Mouse (Mus musculus): Measurements from ENCODE around the gene 4930442H23Rik. TPM values are rescaled to one million over a fixed set of nuclear protein-coding genes. Genes with fewer than 3 reads are reported as not detected.

The 4930442H23Rik gene
- polyA plus RNA-seq, 1 experiment = not detected

- no peak for TF ChIP-seq POLR2A (IDR thresholded peaks at IDR 0.05; ENCODE audit: borderline replicate concordance, extremely low read depth, insufficient read depth, insufficient read length, poor library complexity, severe bottlenecking)
- no peak for TF ChIP-seq CTCF (IDR thresholded peaks at IDR 0.05; ENCODE audit: borderline replicate concordance, extremely low read depth, insufficient read depth, insufficient read length)
- no peak for DNase-seq (ENCODE audit: low read depth)
These were observed 32.6 kb upstream of the 4930442H23Rik start for GRCm38 (mm10) chr10:81216260-81216659.

DNA sequence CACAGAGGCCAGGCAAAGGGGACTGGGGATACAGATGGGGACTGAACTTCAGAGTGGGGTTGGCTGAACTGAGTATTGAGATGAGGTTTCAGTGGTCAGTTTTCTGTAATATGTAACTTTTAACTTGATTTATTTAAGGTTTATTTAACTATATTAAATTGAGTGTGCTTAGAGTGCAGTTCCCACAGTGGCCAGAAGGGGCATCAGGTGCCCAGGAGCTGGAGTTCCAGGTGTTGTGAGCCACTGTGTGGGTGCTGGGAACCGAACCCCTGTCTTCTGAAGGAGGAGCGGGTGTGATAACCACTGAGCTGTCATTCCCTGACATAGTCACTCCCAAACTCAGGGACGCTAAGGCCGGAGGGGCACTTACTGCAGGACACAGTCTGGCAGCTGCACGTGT is 26.5 kb upstream of the 4930442H23Rik start:
- DNase-seq (ENCODE audit: low read depth) = no peak
- TF ChIP-seq CTCF (IDR thresholded peaks at IDR 0.05; ENCODE audit: borderline replicate concordance, extremely low read depth, insufficient read depth, insufficient read length) = peak; percentile 37
- TF ChIP-seq POLR2A (IDR thresholded peaks at IDR 0.05; ENCODE audit: borderline replicate concordance, extremely low read depth, insufficient read depth, insufficient read length, poor library complexity, severe bottlenecking) = no peak

- TF ChIP-seq POLR2A (IDR thresholded peaks at IDR 0.05; ENCODE audit: borderline replicate concordance, extremely low read depth, insufficient read depth, insufficient read length, poor library complexity, severe bottlenecking) = no peak
- TF ChIP-seq CTCF (IDR thresholded peaks at IDR 0.05; ENCODE audit: borderline replicate concordance, extremely low read depth, insufficient read depth, insufficient read length) = no peak
- no peak for DNase-seq (ENCODE audit: low read depth)
These were observed 20.5 kb upstream of the 4930442H23Rik start for GRCm38 (mm10) chr10:81204137-81204536.

GRCm38 (mm10) chr10:81202978-81203720 is 19.5 kb upstream of the 4930442H23Rik start:
- no peak for DNase-seq (ENCODE audit: low read depth)
- TF ChIP-seq POLR2A (IDR thresholded peaks at IDR 0.05; ENCODE audit: borderline replicate concordance, extremely low read depth, insufficient read depth, insufficient read length, poor library complexity, severe bottlenecking) (no peak), CTCF (IDR thresholded peaks at IDR 0.05; ENCODE audit: borderline replicate concordance, extremely low read depth, insufficient read depth, insufficient read length) (no peak)

- TF ChIP-seq CTCF (IDR thresholded peaks at IDR 0.05; ENCODE audit: borderline replicate concordance, extremely low read depth, insufficient read depth, insufficient read length) (no peak), POLR2A (IDR thresholded peaks at IDR 0.05; ENCODE audit: borderline replicate concordance, extremely low read depth, insufficient read depth, insufficient read length, poor library complexity, severe bottlenecking) (no peak)
- no peak for DNase-seq (ENCODE audit: low read depth)
These were observed 18.4 kb upstream of the 4930442H23Rik start, which contains the start of gene Nmrk2 for GRCm38 (mm10) chr10:81201807-81202758. Gene Nmrk2, minus strand, starts transcription at chr10:81202051.

DNA sequence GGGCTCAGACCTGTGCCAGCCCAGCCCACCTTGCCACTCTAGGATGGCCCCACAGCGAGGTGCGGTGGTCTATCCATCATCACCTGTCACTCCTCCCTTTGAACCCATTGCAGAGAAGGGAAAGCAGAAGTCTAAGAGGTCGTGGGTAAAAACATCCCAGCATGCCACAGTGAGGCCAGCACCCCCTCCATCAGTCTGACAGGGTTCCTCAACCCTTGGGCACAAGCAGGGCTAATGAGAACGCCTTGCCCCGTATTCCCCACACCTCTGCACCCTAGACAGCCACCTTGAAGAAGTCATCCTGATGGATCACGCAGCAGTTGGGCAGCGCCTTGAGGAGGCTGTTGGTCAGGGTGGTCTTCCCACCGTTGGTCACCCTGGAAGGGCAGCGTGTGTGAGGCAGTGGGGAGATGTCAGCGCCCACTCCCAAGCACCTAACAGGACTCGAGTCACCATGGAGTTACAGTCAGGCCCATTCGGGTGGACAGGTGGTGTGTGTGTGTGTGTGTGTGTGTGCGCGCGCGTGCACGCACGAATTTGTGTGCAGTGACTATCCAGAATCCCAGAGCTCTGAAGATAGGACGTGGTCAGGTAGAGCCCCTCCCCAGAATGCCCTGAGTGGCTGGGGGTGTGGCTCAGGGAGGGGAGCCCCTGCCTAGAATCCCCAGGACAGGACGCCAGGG is 17.1 kb upstream of the 4930442H23Rik start:
- no peak for DNase-seq (ENCODE audit: low read depth)
- TF ChIP-seq CTCF (IDR thresholded peaks at IDR 0.05; ENCODE audit: borderline replicate concordance, extremely low read depth, insufficient read depth, insufficient read length) (no peak), POLR2A (IDR thresholded peaks at IDR 0.05; ENCODE audit: borderline replicate concordance, extremely low read depth, insufficient read depth, insufficient read length, poor library complexity, severe bottlenecking) (no peak)

- DNase-seq (ENCODE audit: low read depth) = no peak
- TF ChIP-seq POLR2A (IDR thresholded peaks at IDR 0.05; ENCODE audit: borderline replicate concordance, extremely low read depth, insufficient read depth, insufficient read length, poor library complexity, severe bottlenecking) = no peak
- no peak for TF ChIP-seq CTCF (IDR thresholded peaks at IDR 0.05; ENCODE audit: borderline replicate concordance, extremely low read depth, insufficient read depth, insufficient read length)
These were observed 16.5 kb upstream of the 4930442H23Rik start for GRCm38 (mm10) chr10:81200141-81200540.

GRCm38 (mm10) chr10:81198990-81199389 is 15.3 kb upstream of the 4930442H23Rik start:
- no peak for DNase-seq (ENCODE audit: low read depth)
- TF ChIP-seq CTCF (IDR thresholded peaks at IDR 0.05; ENCODE audit: borderline replicate concordance, extremely low read depth, insufficient read depth, insufficient read length) (no peak), POLR2A (IDR thresholded peaks at IDR 0.05; ENCODE audit: borderline replicate concordance, extremely low read depth, insufficient read depth, insufficient read length, poor library complexity, severe bottlenecking) (no peak)

DNA sequence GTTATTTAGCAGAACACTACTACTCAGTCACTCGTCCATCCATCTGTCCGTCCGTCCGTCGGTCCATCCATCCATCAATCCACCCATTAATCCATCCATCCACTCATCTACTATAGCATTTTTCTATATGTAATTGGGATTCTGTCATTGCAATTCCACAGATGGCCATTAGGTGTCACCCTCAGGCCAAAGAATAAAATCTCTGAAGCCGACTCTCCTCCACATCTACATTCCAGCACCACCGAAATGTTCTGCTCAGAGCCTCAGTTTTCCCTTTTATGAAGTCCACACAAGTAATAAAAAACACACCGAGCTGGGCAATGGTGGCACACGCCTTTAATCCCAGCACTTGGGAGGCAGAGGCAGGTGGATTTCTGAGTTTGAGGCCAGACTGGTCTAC is 14.6 kb upstream of the 4930442H23Rik start:
- TF ChIP-seq POLR2A (IDR thresholded peaks at IDR 0.05; ENCODE audit: borderline replicate concordance, extremely low read depth, insufficient read depth, insufficient read length, poor library complexity, severe bottlenecking) (no peak), CTCF (IDR thresholded peaks at IDR 0.05; ENCODE audit: borderline replicate concordance, extremely low read depth, insufficient read depth, insufficient read length) (peak; percentile 74; the same call in 1 of the 2 replicates)
- DNase-seq (ENCODE audit: low read depth) = peak; percentile 74

- DNase-seq (ENCODE audit: low read depth) = no peak
- TF ChIP-seq CTCF (IDR thresholded peaks at IDR 0.05; ENCODE audit: borderline replicate concordance, extremely low read depth, insufficient read depth, insufficient read length) (no peak), POLR2A (IDR thresholded peaks at IDR 0.05; ENCODE audit: borderline replicate concordance, extremely low read depth, insufficient read depth, insufficient read length, poor library complexity, severe bottlenecking) (no peak)
These were observed 13.7 kb upstream of the 4930442H23Rik start for GRCm38 (mm10) chr10:81197305-81197704.

Measured in brain, embryonic 14.5 days (tissue).